Mouse (Mus musculus) layer of hippocampus, postnatal 25 days (tissue): ENCODE measurements around the gene Plscr4. TPM values are rescaled to one million over a fixed set of nuclear protein-coding genes. Genes with fewer than 3 reads are reported as not detected.

Experiments
- DNase-seq, 2 experiments: peaks; one replicate each; pipeline ENCODE4 v3.0.0; 2022; ENCODE audit warnings: mixed read lengths in 2 of 2, low spot score in 1 of 2; ENCODE audit errors: extremely low spot score in 1 of 2
- total RNA-seq, 2 experiments: library from RNA; stranded (reverse); gene quantifications; 2 replicates each; pipeline ENCODE4 v1.2.3; 2021

Plscr4 gene
- total RNA-seq = 1 to 10 TPM; 2.4 TPM

GRCm38 (mm10) chr9:92457261-92458058 lies at the start of gene Plscr4:
TSS of gene Plscr4 (plus strand) at chr9:92457373.
- DNase-seq = peak; percentile 21 to 41

- no peak for DNase-seq
These were observed 46.9 kb upstream of the Plscr4 start for GRCm38 (mm10) chr9:92410225-92410624.

GRCm38 (mm10) chr9:92412045-92412444 lies 45.1 kb upstream of the Plscr4 start:
- no peak for DNase-seq

GRCm38 (mm10) chr9:92413684-92414083 lies 43.5 kb upstream of the Plscr4 start:
- DNase-seq = no peak

GRCm38 (mm10) chr9:92437781-92438180 lies 19.4 kb upstream of the Plscr4 start:
- no peak for DNase-seq

- no peak for DNase-seq
These were observed 15.7 kb upstream of the Plscr4 start for GRCm38 (mm10) chr9:92441468-92441867.

- no peak for DNase-seq
These were observed 12.6 kb upstream of the Plscr4 start for GRCm38 (mm10) chr9:92444536-92444935.

- no peak for DNase-seq
These were observed 568 bp upstream of the Plscr4 start for GRCm38 (mm10) chr9:92456605-92457004.

GRCm38 (mm10) chr9:92458059-92458402 lies 858 bp downstream of the Plscr4 start:
- DNase-seq = no peak

- DNase-seq = no peak
These were observed 1.2 kb downstream of the Plscr4 start for GRCm38 (mm10) chr9:92458418-92458817.

- no peak for DNase-seq
These were observed 10.6 kb downstream of the Plscr4 start for GRCm38 (mm10) chr9:92467724-92468123.

GRCm38 (mm10) chr9:92472256-92472855 lies 15.2 kb downstream of the Plscr4 start:
- DNase-seq = no peak

- DNase-seq = no peak
These were observed 16.0 kb downstream of the Plscr4 start for GRCm38 (mm10) chr9:92473178-92473577.

GRCm38 (mm10) chr9:92474244-92474643 lies 17.1 kb downstream of the Plscr4 start:
- no peak for DNase-seq

GRCm38 (mm10) chr9:92481663-92482062 lies 24.5 kb downstream of the Plscr4 start:
- no peak for DNase-seq

- DNase-seq = no peak
These were observed 25.4 kb downstream of the Plscr4 start for GRCm38 (mm10) chr9:92482551-92482950.

GRCm38 (mm10) chr9:92484710-92485267 lies 27.6 kb downstream of the Plscr4 start:
- no peak for DNase-seq

GRCm38 (mm10) chr9:92489857-92490256 lies 32.7 kb downstream of the Plscr4 start:
- no peak for DNase-seq

GRCm38 (mm10) chr9:92490319-92490718 lies 33.1 kb downstream of the Plscr4 start:
- DNase-seq = no peak

GRCm38 (mm10) chr9:92491274-92491673 lies 34.1 kb downstream of the Plscr4 start:
- no peak for DNase-seq

GRCm38 (mm10) chr9:92499710-92500410 lies 42.7 kb downstream of the Plscr4 start:
- peak; percentile 89 to 98 for DNase-seq
